Mouse (Mus musculus) brain, embryonic 14.5 days (tissue): ENCODE data around the gene Stk38. TPM values are rescaled to one million over a fixed set of nuclear protein-coding genes. Genes with fewer than 3 reads are reported as not detected.
"Not testable (repeated sequence)": the region's sequence is repeated elsewhere in the genome, so short reads cannot be mapped to it uniquely, and the experiment has no call there.

ENCODE experiments used
- DNase-seq: peaks from one replicate; pipeline ENCODE4 v3.0.0-alpha.2; 2011; ENCODE audit warnings: low read depth
- CTCF ChIP-seq: fragments of 200-500 bp; IDR thresholded peaks from 2 replicates; pipeline ENCODE4 v1.5.1; 2012; ENCODE audit warnings: inconsistent platforms, mild to moderate bottlenecking, moderate library complexity, borderline replicate concordance; ENCODE audit not compliant: insufficient read depth, insufficient read length; ENCODE audit errors: extremely low read depth
- POLR2A ChIP-seq: fragments of 200-500 bp; IDR thresholded peaks from 2 replicates; pipeline ENCODE4 v1.6.1; 2012; ENCODE audit warnings: mild to moderate bottlenecking, inconsistent platforms, borderline replicate concordance; ENCODE audit not compliant: poor library complexity, insufficient read depth, insufficient read length, severe bottlenecking; ENCODE audit errors: extremely low read depth
- polyA plus RNA-seq: library from polyadenylated mRNA; depleted of rRNA; stranded (reverse); fragments of >200 nt; gene quantifications from 2 replicates; pipeline ENCODE4 v1.2.3, GENCODE M21; 2012

The Stk38 gene
- polyA plus RNA-seq, 1 experiment: 125 TPM

- no peak for DNase-seq
- no peak for TF ChIP-seq POLR2A
- no peak for TF ChIP-seq CTCF
These were observed 4.1 kb downstream of the Stk38 start for GRCm38 (mm10) chr17:29003740-29004139.

- TF ChIP-seq CTCF (no peak), POLR2A (no peak)
- DNase-seq: no peak
These were observed 7.3 kb downstream of the Stk38 start for GRCm38 (mm10) chr17:29000465-29000864.

DNA sequence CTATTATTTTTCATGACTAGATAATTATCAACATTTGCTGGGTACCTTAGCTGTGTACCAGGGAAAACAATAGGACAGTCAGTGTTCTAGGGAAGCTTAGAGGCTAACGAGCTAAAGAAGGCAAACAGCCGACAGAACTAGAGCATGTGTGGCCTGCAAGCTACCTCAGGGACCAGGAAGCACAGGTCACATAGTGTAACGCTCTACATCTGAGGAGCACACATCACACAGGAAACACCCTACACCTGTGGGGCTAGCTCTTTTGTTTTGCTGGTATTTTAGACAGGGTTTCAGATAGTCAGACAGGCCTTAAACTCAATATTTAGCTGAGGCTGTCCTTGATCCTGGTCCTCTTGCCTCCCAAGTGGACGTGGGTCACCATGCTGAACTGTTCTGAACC lies 13.2 kb downstream of the Stk38 start:
- no peak for TF ChIP-seq CTCF
- no peak for TF ChIP-seq POLR2A
- no peak for DNase-seq

- not testable (repeated sequence) for DNase-seq
These were observed 14.8 kb downstream of the Stk38 start for GRCm38 (mm10) chr17:28993004-28993403.

GRCm38 (mm10) chr17:28992105-28992504 lies 15.7 kb downstream of the Stk38 start:
- TF ChIP-seq CTCF: no peak
- TF ChIP-seq POLR2A: no peak
- DNase-seq: peak; percentile 91

- no peak for TF ChIP-seq CTCF
- no peak for TF ChIP-seq POLR2A
- DNase-seq: peak; percentile 33
These were observed 16.5 kb downstream of the Stk38 start for GRCm38 (mm10) chr17:28991286-28991685.

DNA sequence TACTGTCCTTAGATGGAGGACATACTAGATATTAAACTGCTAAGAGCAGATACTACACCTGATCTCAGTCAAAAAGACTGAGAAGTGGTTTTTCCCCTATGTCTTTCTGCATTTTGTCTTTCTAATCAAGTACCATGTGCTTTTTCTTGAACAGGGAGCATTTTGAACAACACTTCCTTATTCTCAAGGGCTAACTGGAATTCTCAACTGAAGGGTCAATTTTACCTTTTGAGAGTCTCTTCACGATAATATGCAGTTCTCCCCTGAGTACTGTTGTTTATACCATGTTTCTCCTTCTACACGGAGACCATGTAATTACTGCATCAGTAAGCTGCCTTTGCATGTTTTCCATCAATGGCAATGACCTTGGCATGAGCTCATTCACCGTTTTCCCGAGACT lies 17.7 kb downstream of the Stk38 start:
- no peak for TF ChIP-seq CTCF
- TF ChIP-seq POLR2A: no peak
- DNase-seq: peak; percentile 18

DNA sequence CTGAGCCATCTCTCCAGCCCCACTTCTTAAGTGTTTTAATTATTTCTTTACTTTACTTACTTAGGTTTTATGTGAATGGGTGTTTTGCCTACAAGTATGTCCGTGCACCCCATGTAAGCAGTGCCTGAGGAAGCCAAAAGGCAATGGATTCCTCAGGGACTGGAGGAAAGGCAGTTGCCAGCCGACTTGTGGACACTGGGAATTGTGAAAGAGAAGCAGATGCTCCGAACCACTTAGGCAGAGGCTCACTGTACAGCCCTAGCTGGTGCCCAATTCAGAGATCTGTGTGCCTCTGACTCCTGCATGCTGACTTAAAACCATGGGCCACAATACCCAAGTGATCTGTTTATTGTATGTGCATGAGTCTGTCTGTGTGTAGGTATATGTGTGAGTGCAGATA lies 18.8 kb downstream of the Stk38 start:
- no peak for DNase-seq
- TF ChIP-seq POLR2A (no peak), CTCF (no peak)

DNA sequence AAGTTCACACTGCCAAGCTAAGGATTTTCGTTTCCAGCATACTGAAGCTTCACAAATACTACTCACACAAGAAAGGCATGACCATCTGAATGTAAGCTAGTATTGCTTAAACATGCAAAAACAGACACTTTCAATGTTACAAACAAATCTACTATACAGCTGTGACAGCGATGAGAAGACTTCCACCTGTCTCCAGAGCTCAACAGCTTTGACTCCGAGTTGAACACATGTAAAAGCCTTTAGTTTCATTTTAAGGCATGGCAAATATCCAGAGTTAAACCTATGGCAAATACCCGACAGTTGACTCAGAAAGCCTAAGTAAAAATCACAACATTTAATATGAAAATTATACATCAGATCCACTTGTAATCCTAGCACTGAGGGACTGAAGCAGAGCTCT lies 19.5 kb downstream of the Stk38 start:
- TF ChIP-seq CTCF: no peak
- TF ChIP-seq POLR2A: no peak
- DNase-seq: no peak

- TF ChIP-seq POLR2A (no peak), CTCF (peak; percentile 69; the same call in 1 of the 2 replicates)
- DNase-seq: peak; percentile 67
These were observed 20.1 kb downstream of the Stk38 start for GRCm38 (mm10) chr17:28987713-28988112.

DNA sequence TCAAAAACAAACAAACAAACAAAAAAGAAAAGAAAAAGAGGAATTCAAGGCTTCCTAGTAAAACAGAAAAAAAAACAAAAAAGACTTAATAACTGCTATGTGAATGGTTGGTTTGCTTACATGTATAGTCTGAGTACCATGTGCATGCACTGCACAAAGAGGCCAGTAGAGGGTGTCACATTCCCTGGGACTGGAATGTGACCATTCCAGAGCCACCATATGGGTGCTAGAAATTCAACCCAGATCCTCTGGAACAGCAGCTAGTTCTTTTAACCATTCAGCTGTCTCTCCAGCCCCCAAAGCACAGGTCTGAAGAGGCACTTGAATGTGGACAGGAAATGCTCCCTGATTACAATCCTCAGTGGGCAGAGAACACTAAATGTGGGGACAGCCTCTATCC lies 21.0 kb downstream of the Stk38 start:
- TF ChIP-seq CTCF (peak; percentile 48; the same call in 1 of the 2 replicates), POLR2A (no peak)
- DNase-seq: no peak

DNA sequence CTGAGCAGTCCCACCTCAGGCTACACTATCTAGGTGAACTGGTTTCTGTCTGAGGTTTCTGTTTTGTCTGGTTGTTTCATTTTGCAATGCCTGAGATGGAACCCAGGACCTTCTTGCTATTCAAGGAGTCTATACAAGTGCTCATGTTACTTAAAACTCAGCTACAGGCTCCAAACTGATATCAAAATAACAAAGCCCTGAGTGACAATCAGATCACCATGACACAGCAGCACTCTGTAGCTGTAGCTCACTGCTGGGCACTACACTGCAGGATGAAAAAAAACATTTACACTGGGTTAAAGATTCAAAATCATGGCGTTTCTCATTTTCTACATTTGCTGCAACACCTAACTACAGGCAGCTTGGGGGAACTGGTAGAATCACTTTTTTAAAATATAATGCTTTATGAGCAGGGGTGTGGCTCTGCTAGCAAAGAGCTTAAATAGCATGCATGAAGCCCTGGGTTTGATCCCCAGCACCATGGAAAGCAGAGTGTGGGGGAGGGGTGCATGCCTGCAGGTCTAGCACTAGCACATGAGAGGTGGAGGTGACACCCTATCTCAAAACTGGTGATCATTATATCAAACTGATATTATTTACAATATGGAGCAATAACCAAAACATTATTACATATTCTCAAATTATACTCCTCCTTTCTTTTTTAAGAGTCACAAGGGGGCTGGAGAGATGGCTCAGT lies 22.9 kb downstream of the Stk38 start:
- TF ChIP-seq POLR2A: no peak
- no peak for TF ChIP-seq CTCF
- no peak for DNase-seq

- TF ChIP-seq POLR2A (no peak), CTCF (no peak)
These were observed 25.2 kb downstream of the Stk38 start for GRCm38 (mm10) chr17:28982591-28982990.

DNA sequence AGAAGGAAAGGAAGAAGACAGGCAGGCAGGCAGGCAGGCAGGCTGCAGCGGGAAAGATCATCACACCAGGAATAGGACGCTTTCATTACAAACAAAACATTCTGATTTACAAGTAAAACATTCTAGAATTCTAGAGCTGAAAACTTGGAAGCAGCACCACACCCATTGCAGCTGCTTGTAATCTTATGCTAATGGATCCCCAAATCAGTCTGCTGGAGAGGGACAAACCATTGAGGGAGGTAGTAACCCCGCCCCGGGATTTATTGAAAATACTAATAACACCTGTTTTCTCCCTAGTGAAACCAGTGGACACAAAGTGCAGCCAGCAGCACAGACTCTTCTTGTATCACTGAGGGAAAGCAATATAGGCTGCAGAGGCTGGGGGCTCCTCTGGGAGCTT lies 26.7 kb downstream of the Stk38 start:
- TF ChIP-seq CTCF (no peak), POLR2A (no peak)
- peak; percentile 25 for DNase-seq

More at GRCm38 (mm10) chr17:28982591-28982990, 25.2 kb downstream of the Stk38 start:
- DNase-seq: no peak
